Mouse (Mus musculus) left cerebral cortex, postnatal 10 days (tissue): ENCODE results near the gene Sox1. TPM values are rescaled to one million over a fixed set of nuclear protein-coding genes. Genes with fewer than 3 reads are reported as not detected.
A peak's percentile ranks its signal among the peaks of the same experiment; 100 is the strongest.

Experiments used
- DNase-seq, 2 experiments: peaks; one replicate each; pipeline ENCODE4 v3.0.0; 2021 to 2022; ENCODE audit warnings: low spot score in 2 of 2, mixed read lengths in 1 of 2; ENCODE audit errors: extremely low spot score in 1 of 2
- intact Hi-C: fragments of 180-260 bp; cut with DNase I; formaldehyde crosslinking; loops from one replicate; pipeline ENCODE4 v1.15.1; 2025
- microRNA-seq: library from miRNA; unstranded; fragments of <30 nt; microRNA quantifications from one replicate; pipeline ENCODE4 v1.2.0, GENCODE M21; 2022
- total RNA-seq, 2 experiments: library from RNA; stranded (reverse); gene quantifications; 2 replicates each; pipeline ENCODE4 v1.2.3; 2021

Gene Sox1
- total RNA-seq, 2 experiments from 2014 or later, result 8.4 to 9.0 TPM

DNA sequence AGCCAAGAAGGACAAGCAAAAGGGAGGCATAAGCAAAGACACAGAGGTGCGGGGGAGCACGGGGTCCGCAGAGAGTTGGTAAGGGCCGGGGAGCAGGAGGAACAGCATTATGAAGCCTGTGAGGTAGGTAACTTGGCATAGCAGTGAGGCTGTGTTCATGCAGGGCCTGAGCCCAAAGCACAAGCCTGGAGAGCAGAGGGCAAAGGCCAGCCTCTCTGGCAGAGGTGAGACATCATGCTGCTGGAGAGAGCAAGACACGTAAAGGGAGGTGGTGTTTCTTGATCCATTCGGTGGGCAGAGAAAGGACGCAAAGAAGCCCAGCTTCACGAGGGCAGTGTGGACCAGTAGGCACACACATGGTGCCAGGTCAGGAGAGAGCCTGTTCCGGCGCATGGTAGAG, 44.8 kb downstream of the Sox1 start:
- intact Hi-C loops, result no loop called here
- DNase-seq, result peak in 1 of 2 experiments; percentile 16

DNA sequence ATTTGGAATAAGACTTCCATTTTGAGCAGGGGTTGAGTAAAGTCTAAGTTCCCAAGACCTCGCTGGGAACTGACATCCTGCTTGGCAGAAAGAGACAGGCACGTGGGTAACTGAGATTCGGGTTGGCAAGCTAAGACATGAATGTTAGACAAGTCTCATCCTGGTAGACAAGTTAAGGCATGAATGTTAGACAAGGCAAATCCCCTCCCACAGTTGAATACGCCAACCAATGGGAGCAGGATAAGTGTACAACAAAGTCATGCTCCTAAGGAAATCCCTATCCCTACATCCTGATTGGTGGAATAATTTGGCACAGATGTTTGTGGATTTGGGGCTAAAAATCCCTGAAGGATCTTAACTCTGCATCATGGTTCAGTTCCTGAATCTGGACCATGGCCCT, 45.9 kb downstream of the Sox1 start:
- no peak for DNase-seq
- intact Hi-C loops, result no loop called here

GRCm38 (mm10) chr8:12445258-12445657, 50.2 kb downstream of the Sox1 start:
- intact Hi-C loops, result no loop called here
- peak in 1 of 2 experiments; percentile 9 for DNase-seq

GRCm38 (mm10) chr8:12445926-12446680, 51.0 kb downstream of the Sox1 start:
- intact Hi-C loops, result no loop called here

More at GRCm38 (mm10) chr8:12445926-12446680, 51.0 kb downstream of the Sox1 start:
- peak in 1 of 2 experiments; percentile 15 for DNase-seq

Small RNA genes lying within 50 kb of the gene (microRNA-seq; reads per million reads assigned to microRNA genes)
- gene Gm25239, result not detected

Other genes starting within 250 kb of the Sox1 start
- gene A230072I06Rik, start 116.5 kb upstream of the Sox1 start, total RNA-seq, result not detected
- not detected for gene Spaca7, start 177.7 kb downstream of the Sox1 start, total RNA-seq